Mouse (Mus musculus) CD4-positive helper T cell, adult 2 months (primary cell): Measurements from ENCODE around the gene Stx6.

Experiments used
- DNase-seq: peaks from one replicate; pipeline ENCODE4 v3.0.0-alpha.2; 2012; ENCODE audit warnings: low read depth, missing footprints, low spot score

Gene Stx6

DNA sequence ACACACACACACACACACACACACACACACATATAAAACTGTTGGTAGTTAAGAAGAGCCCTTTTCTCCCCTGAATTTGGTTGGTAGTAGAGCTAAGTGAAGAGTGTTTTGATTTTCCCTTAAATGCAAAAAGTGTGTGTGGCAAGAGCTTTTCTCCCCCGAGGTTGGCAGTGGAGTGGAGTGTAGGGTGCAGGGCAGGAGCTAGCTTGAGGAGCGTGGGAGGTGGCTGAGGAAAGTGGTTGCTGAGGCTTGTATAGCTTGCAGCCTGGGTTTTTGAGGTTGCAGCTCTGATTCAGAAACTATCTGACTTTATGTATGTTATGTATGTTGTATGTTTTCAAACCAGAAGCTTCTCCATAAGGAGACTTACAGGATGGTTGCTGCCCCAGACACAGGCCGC is 8.9 kb downstream of the Stx6 start:
- peak; percentile 35 for DNase-seq

DNA sequence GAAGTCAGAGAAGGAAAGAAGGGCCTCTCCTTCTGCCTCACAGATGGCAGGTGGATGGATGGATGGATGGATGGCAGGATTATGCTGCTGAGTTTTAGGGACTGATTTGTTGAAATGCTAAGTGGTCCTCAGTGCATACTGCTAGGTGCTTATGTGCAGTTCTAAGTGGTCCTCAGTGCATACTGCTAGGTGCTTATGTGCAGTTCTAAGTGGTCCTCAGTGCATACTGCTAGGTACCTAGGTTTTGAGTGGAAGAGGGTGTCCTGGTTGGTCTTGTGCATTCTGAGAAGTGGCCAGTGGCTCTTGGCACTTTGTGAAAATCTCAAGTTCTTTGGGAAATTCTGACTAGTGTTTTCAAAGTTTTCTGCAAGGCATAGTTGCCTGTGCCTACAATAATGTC is 11.4 kb downstream of the Stx6 start:
- no peak for DNase-seq

DNA sequence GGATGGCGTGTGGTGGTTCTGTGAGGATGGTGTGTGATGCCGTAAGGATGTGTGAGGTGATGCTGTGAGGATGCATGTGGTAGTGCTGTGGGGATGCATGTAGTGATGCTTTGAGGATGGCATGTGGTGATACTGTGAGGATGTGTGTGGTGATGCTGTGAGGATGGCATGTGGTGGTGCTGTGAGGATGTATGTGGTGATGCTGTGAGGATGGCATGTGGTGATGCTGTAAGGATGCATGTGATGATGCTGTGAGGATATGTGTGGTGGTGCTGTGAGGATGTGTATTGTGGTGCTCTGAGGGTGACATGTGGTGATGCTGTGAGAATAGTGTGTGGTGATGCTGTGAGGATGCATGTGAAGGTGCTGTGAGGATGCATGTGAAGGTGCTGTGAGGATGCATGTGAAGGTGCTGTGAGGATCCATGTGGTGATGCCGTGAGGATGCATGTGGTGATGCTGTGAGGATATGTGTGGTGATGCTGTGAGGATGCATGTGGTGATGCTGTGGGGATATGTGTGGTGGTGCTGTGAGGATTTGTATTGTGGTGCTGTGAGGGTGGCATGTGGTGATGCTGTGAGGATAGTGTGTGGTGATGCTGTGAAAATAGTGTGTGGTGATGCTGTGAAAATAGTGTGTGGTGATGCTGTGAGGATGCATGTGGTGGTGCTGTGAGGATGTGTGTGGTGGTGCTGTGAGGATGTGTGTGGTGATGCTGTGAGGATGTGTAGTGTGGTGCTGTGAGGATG is 14.6 kb downstream of the Stx6 start:
- peak; percentile 68 for DNase-seq

DNA sequence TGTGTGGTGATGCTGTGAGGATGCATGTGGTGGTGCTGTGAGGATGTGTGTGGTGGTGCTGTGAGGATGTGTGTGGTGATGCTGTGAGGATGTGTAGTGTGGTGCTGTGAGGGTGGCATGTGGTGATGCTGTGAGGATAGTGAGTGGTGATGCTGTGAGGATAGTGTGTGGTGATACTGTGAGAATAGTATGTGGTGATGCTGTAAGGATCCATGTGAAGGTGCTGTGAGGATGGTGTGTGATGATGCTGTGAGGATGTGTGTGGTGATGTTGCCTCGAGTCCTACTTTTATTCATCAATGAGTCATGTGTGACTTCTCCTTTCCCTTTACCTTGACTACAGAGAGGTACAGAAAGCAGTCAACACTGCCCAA is 15.1 kb downstream of the Stx6 start:
- peak; percentile 73 for DNase-seq

DNA sequence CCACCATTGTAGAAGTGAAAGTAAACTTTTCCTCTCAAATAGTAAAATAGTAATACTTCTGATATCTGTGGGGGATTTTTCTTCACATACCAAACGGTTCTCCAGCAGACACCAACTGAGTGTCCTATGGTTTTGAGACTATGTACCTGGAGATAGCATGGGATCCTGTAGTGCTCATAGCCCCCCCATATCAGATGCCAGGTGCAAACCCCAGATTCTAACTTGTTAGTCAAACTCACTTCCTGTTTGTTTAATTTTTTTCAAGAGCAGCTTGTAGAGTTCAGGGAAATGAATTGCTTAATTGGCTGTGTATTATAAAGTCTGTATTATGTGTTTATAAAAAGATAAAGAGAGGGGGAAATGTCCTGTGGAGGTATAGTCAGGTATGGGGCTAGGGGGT is 15.9 kb downstream of the Stx6 start:
- DNase-seq = no peak

DNA sequence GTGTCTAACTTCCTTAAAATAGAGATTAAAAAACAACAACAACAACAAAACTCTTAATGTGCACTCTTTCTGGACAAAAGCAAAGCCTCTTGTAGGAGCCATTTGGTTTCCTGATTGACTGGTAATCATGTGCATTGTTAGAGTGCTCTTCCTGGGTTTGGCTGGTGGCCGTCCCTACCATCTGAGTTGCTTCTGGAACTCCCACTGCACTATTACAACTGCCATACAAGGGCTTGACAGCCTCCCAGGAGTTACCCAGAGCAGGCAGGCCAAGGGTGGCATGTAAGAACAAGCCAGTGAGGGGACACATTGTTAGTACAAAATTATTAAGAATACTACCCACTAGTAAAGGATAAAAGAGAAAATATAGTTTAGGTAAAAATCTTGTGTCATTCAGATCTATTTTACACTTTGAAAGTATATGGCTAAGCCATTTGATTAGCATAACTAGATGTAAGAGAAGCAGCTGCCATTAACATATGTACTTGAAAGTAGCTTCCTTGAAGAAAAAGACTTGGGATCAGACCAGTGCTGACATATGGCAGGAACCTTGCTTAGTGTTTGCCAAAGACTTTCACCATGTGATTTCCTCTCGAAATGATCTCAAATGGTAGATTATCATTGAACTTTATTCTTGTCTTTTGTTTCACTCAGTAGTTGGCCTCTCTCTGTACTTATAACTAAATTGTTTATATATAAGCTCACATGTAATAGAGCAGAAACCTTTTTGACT is 19.8 kb downstream of the Stx6 start:
- DNase-seq = no peak

DNA sequence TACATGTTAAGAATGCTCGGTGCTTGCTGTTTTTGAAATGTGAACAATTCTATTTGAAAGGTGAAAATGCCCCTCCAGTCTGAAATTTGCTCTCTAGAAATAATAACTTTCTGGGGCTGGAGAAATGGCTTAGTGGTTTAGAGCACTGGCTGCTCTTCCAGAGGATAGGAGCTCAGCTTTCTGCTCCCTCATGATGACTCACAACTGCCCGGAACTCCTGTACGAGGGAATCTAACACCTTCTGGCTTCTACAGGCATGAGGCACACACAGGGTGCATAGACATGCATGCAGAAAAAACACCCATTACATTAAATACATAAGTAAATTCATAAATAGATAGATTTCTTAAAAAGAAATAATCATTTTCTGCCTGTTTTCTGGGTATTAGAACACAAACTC is 25.7 kb downstream of the Stx6 start:
- no peak for DNase-seq

DNA sequence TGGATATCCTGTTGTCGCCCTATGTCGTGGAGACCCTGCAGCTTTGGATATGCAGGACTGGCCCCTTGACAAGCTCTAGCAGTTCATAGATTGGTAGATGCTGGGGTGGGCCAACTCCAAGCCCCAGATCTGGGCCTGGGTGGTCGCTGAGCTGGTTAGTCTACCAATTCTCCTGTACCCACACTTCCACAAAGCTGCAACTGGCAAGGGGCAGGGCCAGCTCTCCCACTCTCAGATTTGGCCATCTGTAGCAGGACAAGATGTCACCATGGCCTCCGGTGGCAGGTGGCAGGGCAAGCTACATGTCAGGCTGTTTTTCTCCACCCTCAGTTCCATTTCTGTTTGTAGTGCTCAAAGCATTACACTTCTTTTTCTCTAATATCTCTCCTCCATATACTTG is 30.1 kb downstream of the Stx6 start:
- no peak for DNase-seq

DNA sequence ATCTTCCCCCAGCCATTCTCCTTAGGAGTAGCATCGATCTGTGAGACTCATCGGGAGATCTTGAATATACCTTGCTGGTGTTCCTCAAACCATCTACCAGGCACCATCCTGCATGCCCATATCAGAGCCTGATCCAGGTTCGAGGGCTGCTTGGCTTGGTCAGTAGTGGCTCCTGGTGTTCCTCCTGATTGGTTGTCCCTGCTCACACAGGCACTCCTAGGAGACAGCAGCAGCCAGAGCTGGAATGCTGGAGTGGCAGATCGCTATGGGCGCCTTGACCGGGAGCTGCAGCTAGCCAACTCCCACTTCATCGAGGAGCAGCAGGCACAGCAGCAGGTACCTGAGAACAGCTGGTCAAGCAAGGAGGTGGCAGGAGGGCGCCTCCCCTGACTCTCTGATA is 32.7 kb downstream of the Stx6 start:
- DNase-seq = no peak

DNA sequence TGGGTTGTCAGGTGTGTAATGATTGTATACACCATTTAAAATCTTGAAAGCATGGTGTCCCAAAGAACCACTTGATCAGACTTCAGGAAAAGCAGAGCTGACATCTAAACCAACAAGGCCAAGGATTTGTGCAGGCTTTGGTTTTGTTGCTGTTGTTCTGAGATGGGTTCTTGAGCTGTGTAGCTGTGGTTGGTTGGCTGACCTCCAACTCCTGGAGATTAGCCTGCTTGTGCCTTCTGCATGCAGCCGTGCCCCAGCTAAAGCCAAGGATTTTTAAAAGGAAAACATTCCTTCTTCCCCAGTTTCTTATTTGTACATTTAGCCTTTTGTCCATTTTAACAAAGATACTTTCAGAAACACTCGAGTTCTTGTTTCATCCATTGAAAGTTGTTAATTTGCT is 33.2 kb downstream of the Stx6 start:
- no peak for DNase-seq

DNA sequence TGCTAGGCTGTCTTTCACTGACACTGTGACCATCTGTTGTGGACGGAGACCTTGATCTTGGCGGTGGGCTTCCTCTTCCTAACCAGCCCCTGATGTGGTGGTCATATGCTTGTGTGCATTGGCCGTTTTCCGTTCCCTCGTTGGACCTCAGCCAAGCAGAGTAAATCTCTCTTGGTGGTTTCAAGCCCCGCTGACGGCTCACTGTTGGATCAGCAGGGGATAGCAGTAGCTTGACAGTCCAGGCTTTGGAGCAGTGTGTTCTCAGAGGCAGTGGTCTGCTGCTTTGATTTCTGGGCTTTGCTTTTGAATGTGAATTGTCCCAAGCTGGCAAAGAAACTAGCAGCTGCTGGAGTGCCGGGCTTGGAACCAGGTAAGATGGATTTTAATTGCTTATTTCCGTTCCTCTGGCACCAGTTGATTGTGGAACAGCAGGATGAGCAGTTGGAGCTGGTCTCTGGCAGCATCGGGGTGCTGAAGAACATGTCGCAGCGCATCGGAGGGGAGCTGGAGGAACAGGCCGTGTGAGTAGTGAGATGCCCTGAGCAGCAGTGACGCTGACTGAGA is 34.4 kb downstream of the Stx6 start:
- DNase-seq = no peak

DNA sequence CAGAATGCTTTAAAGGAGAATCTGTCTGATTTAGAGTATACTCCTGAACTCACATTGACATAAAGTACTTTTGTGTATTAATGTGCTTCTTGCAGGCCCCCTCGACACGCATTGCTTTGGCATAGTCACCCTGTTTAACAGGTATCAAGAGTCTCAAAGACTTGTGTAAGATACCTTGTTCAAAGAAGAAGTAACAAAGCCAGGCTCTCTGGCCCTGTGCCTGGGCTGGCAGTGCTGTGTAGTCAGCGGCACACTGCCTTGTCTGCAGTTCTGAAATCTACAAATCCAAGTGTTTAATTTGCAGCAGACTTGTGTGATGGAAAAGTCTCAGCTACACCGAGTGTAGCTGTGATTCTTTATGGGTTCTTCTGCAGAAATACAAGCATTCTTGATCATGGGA is 38.2 kb downstream of the Stx6 start:
- DNase-seq = no peak

DNA sequence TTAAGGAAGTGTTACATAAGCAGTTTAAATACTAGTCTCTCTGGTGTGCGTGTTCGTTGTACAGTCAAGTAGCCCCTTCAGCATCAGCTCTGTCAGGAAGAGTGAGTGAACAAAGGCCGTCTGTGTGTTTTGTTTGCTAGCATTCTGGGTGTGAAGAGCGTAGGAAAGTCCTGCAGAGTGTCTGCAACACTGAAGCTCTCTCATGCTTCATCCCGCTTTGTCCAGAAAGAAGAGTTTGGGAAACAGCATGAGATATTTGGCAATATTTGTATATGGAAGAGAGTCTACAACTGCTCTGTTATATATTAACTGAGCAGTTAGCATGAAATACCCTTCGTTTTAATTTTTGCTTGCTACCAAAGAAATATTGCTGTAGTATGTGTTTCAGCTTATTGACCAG is 41.0 kb downstream of the Stx6 start:
- no peak for DNase-seq

DNA sequence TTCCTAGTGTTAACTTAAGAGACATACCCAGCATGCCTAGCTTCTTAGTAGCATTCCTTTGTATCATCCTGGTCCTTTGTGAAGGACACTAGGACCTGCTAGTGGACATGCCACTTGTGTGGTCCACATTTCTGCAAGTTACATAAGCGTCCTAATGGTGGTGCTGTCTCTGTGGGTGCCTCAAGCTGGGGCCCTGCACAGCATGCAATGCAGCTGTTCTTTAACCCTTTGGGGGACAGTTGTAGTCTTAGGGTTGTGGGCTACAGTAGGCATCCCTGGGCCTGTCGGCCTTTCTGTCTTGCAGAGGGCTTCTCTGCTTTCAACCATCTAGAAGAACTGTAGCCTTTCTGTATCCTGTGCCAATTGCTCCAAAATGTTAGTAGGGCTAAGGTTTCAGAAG is 42.5 kb downstream of the Stx6 start:
- DNase-seq = no peak

DNA sequence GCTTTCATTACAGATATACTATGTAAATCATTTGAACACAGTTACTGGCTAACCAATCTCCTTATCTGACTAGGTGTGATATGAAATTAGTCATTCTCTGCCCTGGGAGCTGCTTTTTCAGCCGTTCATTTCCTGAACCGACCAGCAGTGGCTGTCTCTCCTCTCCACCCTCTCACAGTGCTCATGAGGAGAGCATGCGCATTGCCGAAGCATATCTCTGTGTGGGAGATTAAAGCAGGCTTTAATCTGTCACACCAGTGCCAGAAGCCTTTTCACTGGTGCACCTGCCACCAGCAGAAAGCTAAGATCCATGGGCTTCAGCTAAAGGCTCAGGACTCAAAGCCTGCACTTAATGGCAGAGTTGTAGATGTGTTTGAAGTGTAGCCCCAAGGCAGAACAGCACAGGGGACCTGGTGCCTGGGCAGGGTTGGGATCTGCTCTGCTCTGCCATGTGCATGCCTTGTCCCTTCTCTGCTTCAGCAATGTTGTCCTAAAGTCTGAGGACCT is 42.9 kb downstream of the Stx6 start:
- DNase-seq = peak; percentile 84

DNA sequence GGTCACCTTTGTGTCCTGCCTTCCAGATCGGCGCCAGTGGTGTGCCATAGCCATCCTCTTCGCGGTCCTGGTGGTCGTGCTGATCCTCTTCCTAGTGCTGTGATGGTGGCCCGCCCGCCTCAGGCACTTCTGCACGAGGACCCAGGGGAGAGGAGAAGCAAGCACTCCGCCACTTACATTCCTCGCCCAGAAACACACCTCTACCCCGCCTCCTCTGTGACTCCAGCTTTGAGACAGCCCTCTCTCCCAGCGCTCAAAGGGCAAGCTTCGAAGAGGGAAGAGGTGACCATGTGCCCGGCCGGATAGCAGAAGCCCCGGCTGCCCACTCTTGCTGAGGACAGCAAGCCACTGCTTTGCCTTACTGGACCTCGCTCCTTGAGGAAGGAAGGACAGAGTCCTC is 43.4 kb downstream of the Stx6 start:
- DNase-seq = no peak

DNA sequence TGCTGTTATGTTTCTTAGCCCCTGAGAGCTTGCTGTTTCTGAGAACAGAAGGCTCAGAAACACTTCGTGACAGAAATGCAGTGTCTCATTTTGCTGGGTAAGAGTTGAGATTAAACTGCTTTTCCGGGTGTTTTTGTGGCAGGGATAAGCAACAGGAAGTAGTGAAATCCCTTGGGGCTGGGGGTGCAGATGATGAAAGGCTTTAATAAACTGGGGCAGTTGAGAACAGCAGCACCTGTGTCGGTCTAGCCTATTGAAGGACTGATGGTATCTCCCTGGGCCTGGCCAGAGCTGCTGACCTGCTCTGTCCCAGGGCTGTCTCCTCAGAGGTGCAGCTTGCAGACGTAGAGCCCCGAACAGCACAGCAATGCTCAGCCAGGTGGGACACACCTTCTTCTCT is 44.0 kb downstream of the Stx6 start:
- no peak for DNase-seq

DNA sequence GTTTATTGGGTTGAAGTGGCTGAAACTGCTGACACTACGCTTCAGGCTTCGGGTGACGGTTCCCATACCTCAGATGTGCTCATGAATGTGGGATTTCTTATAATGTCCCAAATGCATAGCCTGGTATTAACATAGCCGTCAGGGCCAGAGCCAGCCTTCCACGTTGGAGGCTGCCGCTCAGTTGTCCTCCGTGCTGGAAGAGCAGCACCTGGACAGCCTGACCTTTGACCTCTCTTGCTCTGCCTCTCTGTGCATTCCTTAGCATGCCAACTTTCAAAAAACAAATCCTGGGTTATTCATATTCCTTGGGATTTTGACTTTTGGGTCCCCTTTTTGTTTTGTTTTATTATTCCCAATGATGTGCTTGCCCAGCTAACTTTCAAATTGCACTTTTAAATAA is 44.6 kb downstream of the Stx6 start:
- no peak for DNase-seq

DNA sequence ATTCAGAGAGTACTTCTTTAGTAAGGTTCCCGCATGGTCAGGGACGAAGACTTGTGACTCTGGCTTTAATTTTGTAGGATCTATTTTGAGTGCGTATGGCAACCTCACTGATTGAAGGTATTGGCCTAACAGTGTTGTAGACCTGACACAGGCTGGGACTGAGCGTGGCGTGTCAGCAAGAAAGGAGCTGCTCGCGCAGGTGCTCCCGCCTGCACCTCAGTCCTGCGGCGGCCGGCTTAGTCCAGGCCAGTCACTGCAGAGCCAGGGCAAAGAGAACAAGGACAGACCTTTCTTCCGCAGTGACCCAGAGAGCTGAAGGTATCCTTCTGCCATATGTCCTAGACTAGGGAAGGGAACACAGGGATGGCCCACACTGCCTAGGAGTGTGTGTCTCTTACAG is 45.4 kb downstream of the Stx6 start:
- DNase-seq = no peak

DNA sequence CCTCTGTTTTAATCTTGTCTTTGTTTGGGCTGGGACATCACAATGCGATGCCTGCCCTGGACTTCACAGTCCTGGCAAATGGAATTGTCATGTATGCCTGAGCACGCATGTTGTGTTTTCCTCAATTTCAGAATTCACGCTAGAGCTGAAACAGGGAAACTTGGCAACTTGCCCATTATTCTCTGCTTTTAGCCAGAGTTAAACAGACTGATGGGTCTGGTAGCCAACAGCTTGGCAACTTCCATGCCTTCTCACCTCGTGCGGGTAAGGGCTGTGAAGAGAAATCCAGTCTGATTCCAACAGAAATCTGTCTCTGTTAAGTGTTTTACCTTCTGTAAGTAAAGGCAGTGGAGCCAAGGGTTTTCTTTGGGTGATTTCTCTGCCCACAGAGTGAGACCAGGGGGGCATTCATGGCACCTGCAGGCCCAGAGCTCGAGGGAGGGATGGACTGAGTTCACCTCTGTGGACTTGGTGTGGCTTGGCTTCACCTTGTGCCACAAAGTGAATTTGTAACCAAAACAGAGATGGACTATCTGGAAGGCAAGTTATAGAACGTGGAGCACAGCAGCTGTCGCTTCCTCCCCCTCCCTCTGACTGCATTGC is 46.1 kb downstream of the Stx6 start:
- DNase-seq = no peak

DNA sequence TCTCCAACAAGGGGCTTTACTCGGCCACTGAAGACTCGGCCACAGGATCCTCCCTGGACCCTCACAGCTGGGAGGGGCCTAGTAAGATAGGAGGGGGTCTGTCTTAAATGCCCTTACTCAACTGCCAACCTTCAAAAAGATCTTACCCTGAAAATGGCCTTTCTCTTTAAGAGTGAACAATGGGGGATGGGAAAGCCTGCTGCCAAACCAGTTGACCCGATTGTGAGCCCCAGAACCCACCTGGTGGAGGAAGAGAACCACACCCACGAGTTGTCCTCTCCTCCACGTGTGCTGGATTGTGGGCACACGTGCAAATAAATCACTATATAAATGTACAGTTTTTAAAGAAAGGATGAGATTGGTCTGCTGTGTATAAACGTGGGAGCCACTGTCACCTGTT is 46.8 kb downstream of the Stx6 start:
- no peak for DNase-seq

DNA sequence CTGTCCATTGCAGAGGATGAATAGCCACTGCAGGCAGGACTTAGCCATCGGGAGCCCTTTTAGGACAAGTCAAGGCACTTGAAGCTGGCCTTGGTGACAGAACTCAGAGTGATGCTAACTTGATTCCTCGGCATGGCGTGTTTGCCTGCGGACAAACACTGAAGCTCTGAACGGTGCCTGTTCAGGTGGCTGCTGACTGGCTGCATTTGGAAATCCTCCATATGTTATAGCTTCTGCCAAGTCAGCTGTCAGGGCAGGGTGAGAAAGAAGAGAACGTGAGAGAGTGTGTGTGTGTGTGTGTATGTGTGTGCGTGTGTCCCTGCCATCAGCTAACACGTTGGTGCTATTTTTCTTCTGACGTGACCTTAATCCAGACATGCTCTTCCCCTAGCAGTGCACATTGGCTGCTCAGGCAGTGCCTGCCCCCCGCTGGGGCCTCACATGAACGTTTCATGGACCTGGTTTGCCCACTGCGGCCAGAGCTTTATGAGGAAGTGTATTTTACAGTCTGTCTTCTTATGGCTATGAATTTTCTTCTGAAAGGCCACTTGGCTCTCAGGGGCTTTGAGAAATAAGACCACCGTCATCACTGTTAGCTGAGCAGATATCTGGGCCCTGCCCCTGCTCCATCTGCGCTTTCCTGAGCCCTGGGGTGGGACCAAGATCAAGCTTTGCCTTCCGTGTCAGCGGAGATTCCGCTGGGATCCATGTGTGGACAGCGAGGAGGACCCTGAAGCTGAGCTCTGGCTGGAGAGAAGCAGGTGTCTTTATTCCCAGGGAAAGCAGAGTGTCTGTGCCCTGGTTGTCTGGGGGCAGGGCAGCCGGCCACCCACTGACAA is 47.5 kb downstream of the Stx6 start:
- no peak for DNase-seq
